Mouse (Mus musculus) MEL (cell line): ENCODE results near the gene Eno2. TPM values are rescaled to one million over a fixed set of nuclear protein-coding genes. Genes with fewer than 3 reads are reported as not detected.

ENCODE experiments used
- DNase-seq: peaks from one replicate; pipeline ENCODE4 v3.0.0; 2011; ENCODE audit warnings: low read depth, low spot score
- H3K27ac ChIP-seq: 2 replicates; pipeline ENCODE4 v1.5.1; 2012; ENCODE audit warnings: low read depth, mild to moderate bottlenecking, control low read depth, low read length, moderate library complexity; ENCODE audit not compliant: control insufficient read depth
- H3K27me3 ChIP-seq, 2 experiments: fragments of 150-350 bp in 1 of 2; sonication (generic) in 1 of 2; 2 replicates each; pipeline ENCODE4 v1.6.1; 2012; ENCODE audit warnings: low read length in 2 of 2, mild to moderate bottlenecking in 2 of 2, improper control_type of control experiment in 1 of 2, moderate library complexity in 1 of 2; ENCODE audit not compliant: insufficient read depth in 2 of 2, control insufficient read depth in 1 of 2
- H3K36me3 ChIP-seq, 2 experiments: 2 replicates each; pipeline ENCODE4 v1.6.1; 2012 to 2014; ENCODE audit warnings: low read length in 2 of 2, improper control_type of control experiment in 1 of 2, inconsistent platforms in 1 of 2, mild to moderate bottlenecking in 1 of 2; ENCODE audit not compliant: insufficient read depth in 2 of 2, control insufficient read depth in 1 of 2
- H3K4me1 ChIP-seq, 2 experiments: fragments of 150-350 bp in 1 of 2; sonication (generic) in 1 of 2; 2 replicates each; pipeline ENCODE4 v1.6.1; 2012; ENCODE audit warnings: low read length in 2 of 2, improper control_type of control experiment in 1 of 2, mild to moderate bottlenecking in 1 of 2; ENCODE audit not compliant: insufficient read depth in 2 of 2, control insufficient read depth in 1 of 2
- H3K4me3 ChIP-seq, 2 experiments: fragments of 150-350 bp in 1 of 2; sonication (generic) in 1 of 2; 2 replicates each; pipeline ENCODE4 v1.5.1; 2012; ENCODE audit warnings: low read depth in 2 of 2, low read length in 2 of 2, mild to moderate bottlenecking in 2 of 2, moderate library complexity in 2 of 2, control low read depth in 1 of 2, improper control_type of control experiment in 1 of 2; ENCODE audit not compliant: control insufficient read depth in 1 of 2, insufficient read depth in 1 of 2
- H3K79me2 ChIP-seq: 2 replicates; pipeline ENCODE4 v1.6.1; 2012; ENCODE audit warnings: mild to moderate bottlenecking, low read length, moderate library complexity; ENCODE audit not compliant: control insufficient read depth, poor library complexity, insufficient read depth
- H3K9ac ChIP-seq: 2 replicates; pipeline ENCODE4 v1.6.1; 2012; ENCODE audit warnings: low read depth, mild to moderate bottlenecking, control low read depth, low read length, moderate library complexity; ENCODE audit not compliant: control insufficient read depth, poor library complexity, severe bottlenecking
- H3K9me3 ChIP-seq: fragments of 150-350 bp; sonication (generic); replicated peaks from 2 replicates; pipeline ENCODE4 v1.6.1; 2012; ENCODE audit warnings: mild to moderate bottlenecking, low read length, improper control_type of control experiment, moderate library complexity; ENCODE audit not compliant: insufficient read depth
- CHD1 ChIP-seq: IDR thresholded peaks from 2 replicates; pipeline ENCODE4 v1.6.1; 2012; ENCODE audit warnings: low read depth, mild to moderate bottlenecking, inconsistent platforms, low read length, improper control_type of control experiment
- CHD2 ChIP-seq: IDR thresholded peaks from 2 replicates; pipeline ENCODE4 v1.6.1; 2011; ENCODE audit warnings: low read length, improper control_type of control experiment
- E2F4 ChIP-seq: IDR thresholded peaks from 2 replicates; pipeline ENCODE4 v1.6.1; 2011; ENCODE audit warnings: low read depth, low read length, improper control_type of control experiment, borderline replicate concordance
- ELF1 ChIP-seq: IDR thresholded peaks from 2 replicates; pipeline ENCODE4 v1.6.1; 2014; ENCODE audit warnings: low read depth, mild to moderate bottlenecking, inconsistent platforms, low read length, improper control_type of control experiment, moderate library complexity
- ETS1 ChIP-seq: IDR thresholded peaks from 2 replicates; pipeline ENCODE4 v1.6.1; 2012; ENCODE audit warnings: low read depth, mild to moderate bottlenecking, inconsistent platforms, low read length, improper control_type of control experiment, moderate library complexity
- GATA1 ChIP-seq: IDR thresholded peaks from 2 replicates; pipeline ENCODE4 v1.6.1; 2011; ENCODE audit warnings: low read depth, low read length, improper control_type of control experiment
- HCFC1 ChIP-seq: IDR thresholded peaks from 2 replicates; pipeline ENCODE4 v1.6.1; 2012; ENCODE audit warnings: low read depth, mild to moderate bottlenecking, inconsistent platforms, low read length, improper control_type of control experiment, moderate library complexity
- JUND ChIP-seq: IDR thresholded peaks from 2 replicates; pipeline ENCODE4 v1.6.1; 2011; ENCODE audit warnings: low read depth, mild to moderate bottlenecking, improper control_type of control experiment, low read length
- KAT2A ChIP-seq: conservative IDR thresholded peaks from 2 replicates; pipeline ENCODE4 v1.6.1; 2012; ENCODE audit warnings: low read depth, low read length, improper control_type of control experiment, inconsistent platforms
- MAFK ChIP-seq: IDR thresholded peaks from 2 replicates; pipeline ENCODE4 v1.6.1; 2011; ENCODE audit warnings: low read depth, mild to moderate bottlenecking, low read length, improper control_type of control experiment, borderline replicate concordance
- MEF2A ChIP-seq: IDR thresholded peaks from 2 replicates; pipeline ENCODE4 v1.6.1; 2014; ENCODE audit warnings: low read depth, mild to moderate bottlenecking, inconsistent platforms, low read length, improper control_type of control experiment; ENCODE audit not compliant: poor library complexity, insufficient replicate concordance, severe bottlenecking; ENCODE audit errors: extremely low read depth
- MXI1 ChIP-seq: IDR thresholded peaks from 2 replicates; pipeline ENCODE4 v1.6.1; 2011; ENCODE audit warnings: mild to moderate bottlenecking, low read depth, low read length, improper control_type of control experiment
- MYB ChIP-seq: IDR thresholded peaks from 2 replicates; pipeline ENCODE4 v1.6.1; 2011; ENCODE audit warnings: mild to moderate bottlenecking, low read depth, low read length, improper control_type of control experiment
- MYC ChIP-seq: IDR thresholded peaks from 2 replicates; pipeline ENCODE4 v1.6.1; 2011; ENCODE audit warnings: low read depth, mild to moderate bottlenecking, low read length, improper control_type of control experiment, moderate library complexity
- NELFE ChIP-seq: IDR thresholded peaks from 2 replicates; pipeline ENCODE4 v1.6.1; 2011; ENCODE audit warnings: low read depth, low read length, improper control_type of control experiment
- NRF1 ChIP-seq: IDR thresholded peaks from 2 replicates; pipeline ENCODE4 v1.6.1; 2014; ENCODE audit warnings: low read depth, mild to moderate bottlenecking, inconsistent platforms, low read length, improper control_type of control experiment, moderate library complexity; ENCODE audit not compliant: poor library complexity, insufficient read depth, severe bottlenecking
- POLR2AphosphoS2 ChIP-seq: IDR thresholded peaks from 2 replicates; pipeline ENCODE4 v1.6.1; 2011; ENCODE audit warnings: low read length, improper control_type of control experiment
- POLR2AphosphoS5 ChIP-seq: IDR thresholded peaks from 2 replicates; pipeline ENCODE4 v1.6.1; 2012; ENCODE audit warnings: low read depth, borderline replicate concordance, mild to moderate bottlenecking, inconsistent platforms, low read length, moderate library complexity, mixed read lengths
- RCOR1 ChIP-seq: IDR thresholded peaks from 2 replicates; pipeline ENCODE4 v1.6.1; 2012; ENCODE audit warnings: low read depth, mild to moderate bottlenecking, inconsistent platforms, low read length, improper control_type of control experiment
- SIN3A ChIP-seq: IDR thresholded peaks from 2 replicates; pipeline ENCODE4 v1.6.1; 2012; ENCODE audit warnings: low read length, improper control_type of control experiment, inconsistent platforms
- SMC3 ChIP-seq: IDR thresholded peaks from 2 replicates; pipeline ENCODE4 v1.6.1; 2011; ENCODE audit warnings: low read depth, low read length, improper control_type of control experiment
- TAL1 ChIP-seq: IDR thresholded peaks from 2 replicates; pipeline ENCODE4 v1.6.1; 2012; ENCODE audit warnings: mild to moderate bottlenecking, inconsistent platforms, low read length, moderate library complexity, mixed read lengths
- USF1 ChIP-seq: IDR thresholded peaks from 2 replicates; pipeline ENCODE4 v1.6.1; 2014; ENCODE audit warnings: low read depth, mild to moderate bottlenecking, inconsistent platforms, low read length, improper control_type of control experiment, moderate library complexity
- USF2 ChIP-seq, 2 experiments: IDR thresholded peaks; 2 replicates each; pipeline ENCODE4 v1.6.1; 2011 to 2012; ENCODE audit warnings: improper control_type of control experiment in 2 of 2, low read length in 2 of 2, borderline replicate concordance in 1 of 2, inconsistent platforms in 1 of 2, low read depth in 1 of 2, mild to moderate bottlenecking in 1 of 2; ENCODE audit not compliant: insufficient read depth in 1 of 2
- ZC3H11A ChIP-seq: IDR thresholded peaks from 2 replicates; pipeline ENCODE4 v1.6.1; 2012; ENCODE audit warnings: low read depth, mild to moderate bottlenecking, inconsistent platforms, low read length, improper control_type of control experiment
- ZNF384 ChIP-seq: IDR thresholded peaks from 2 replicates; pipeline ENCODE4 v1.6.1; 2012; ENCODE audit warnings: low read depth, mild to moderate bottlenecking, inconsistent platforms, low read length, improper control_type of control experiment
- polyA plus RNA-seq, 2 experiments: library from polyadenylated mRNA; stranded (reverse) in 1 of 2; unstranded in 1 of 2; fragments of >175 nt in 1 of 2; fragments of >200 nt in 1 of 2; gene quantifications; 2 replicates each; pipeline versions ENCODE4 v1.2.1 to v1.2.4; 2012; ENCODE audit warnings: low replicate concordance in 2 of 2, low read depth in 1 of 2; ENCODE audit not compliant: insufficient read length in 2 of 2, insufficient read depth in 1 of 2, missing spikeins in 1 of 2
- total RNA-seq: library from RNA; depleted of rRNA; stranded (reverse); fragments of 300-350 nt; gene quantifications from 2 replicates; pipeline ENCODE4 v1.2.3, GENCODE M21; 2012

Eno2 gene
- total and polyA plus RNA-seq, 3 experiments, result 3.2 to 12.5 TPM; not detected in 1

GRCm38 (mm10) chr6:124782436-124782835, 13.0 kb upstream of the Eno2 start:
- H3K36me3 ChIP-seq, result no peaks in the 10 kb centered on the region; a peak in 1 of 4 replicates
- H3K27ac ChIP-seq, result no peak overlapping the region
- no peak for TF ChIP-seq TAL1
- no peak for TF ChIP-seq ZC3H11A
- no peak for TF ChIP-seq CHD2
- no peak for TF ChIP-seq GATA1
- no peak for TF ChIP-seq E2F4
- TF ChIP-seq CHD1, result no peak
- no peak for TF ChIP-seq ETS1
- TF ChIP-seq USF1, result no peak
- no peak for TF ChIP-seq NRF1
- no peak for TF ChIP-seq MAFK
- TF ChIP-seq POLR2AphosphoS5, result no peak
- no peak for TF ChIP-seq NELFE
- no peak for TF ChIP-seq USF2 (IDR thresholded peaks at IDR 0.05; ENCODE audit: borderline replicate concordance in 1 of 2, insufficient read depth in 1 of 2, low read depth in 1 of 2, low read length in 2 of 2)
- TF ChIP-seq SIN3A, result no peak
- TF ChIP-seq MYB, result no peak
- no peaks in the 10 kb centered on the region for H3K9me3 ChIP-seq
- H3K79me2 ChIP-seq, result no peaks in the 10 kb centered on the region
- peak overlapping the region; percentile 45 to 52 for H3K4me3 ChIP-seq
- no peak overlapping the region for H3K9ac ChIP-seq
- no peaks in the 10 kb centered on the region; a peak in 1 of 4 replicates for H3K4me1 ChIP-seq
- H3K27me3 ChIP-seq, result peaks cover 3 to 5% of the 10 kb centered on the region in 2 experiments; a peak in 3 of 4 replicates
- peak; percentile 39 for DNase-seq

GRCm38 (mm10) chr6:124780917-124781316, 11.4 kb upstream of the Eno2 start:
- Histone ChIP-seq H3K36me3 (no peaks in the 10 kb centered on the region), H3K4me3 (no peak overlapping the region), H3K79me2 (no peaks in the 10 kb centered on the region), H3K4me1 (no peaks in the 10 kb centered on the region), H3K9ac (no peak overlapping the region), H3K27me3 (peaks cover 8 to 11% of the 10 kb centered on the region in 2 experiments), H3K9me3 (no peaks in the 10 kb centered on the region), H3K27ac (no peak overlapping the region)
- DNase-seq, result no peak
- TF ChIP-seq RCOR1 (no peak), GATA1 (no peak), MXI1 (no peak), POLR2AphosphoS5 (no peak), KAT2A (no peak), POLR2AphosphoS2 (no peak), ZC3H11A (no peak), SMC3 (no peak), HCFC1 (no peak), MYC (no peak), MEF2A (no peak), ZNF384 (no peak), ELF1 (no peak), JUND (no peak), CHD1 (no peak), TAL1 (no peak)
